Mouse (Mus musculus): ENCODE measurements around the gene Cebpg.

DNA sequence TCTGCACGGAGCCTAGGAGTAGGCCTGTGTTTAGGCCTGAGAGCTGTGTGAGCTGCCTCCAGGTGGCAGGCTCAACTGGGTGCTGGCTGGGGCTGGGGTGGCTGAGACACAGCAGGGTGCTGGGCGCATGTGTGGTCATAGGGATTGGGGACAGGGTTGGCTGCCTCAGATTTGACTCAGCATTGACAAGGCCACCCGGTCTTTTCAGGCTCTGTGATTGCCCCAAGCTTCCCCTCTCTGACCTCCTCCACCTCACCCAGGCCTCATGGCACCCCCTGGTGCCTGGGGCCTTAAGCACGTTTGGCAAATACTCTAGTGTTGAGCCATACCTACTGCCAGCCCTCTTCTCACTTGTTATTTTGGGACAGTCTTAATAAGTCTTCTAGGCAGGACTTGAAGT lies 33.1 kb downstream of the Cebpg start:
- TF ChIP-seq CTCF (IDR thresholded peaks at IDR 0.05) (no peak), EP300 (IDR thresholded peaks at IDR 0.05; ENCODE audit: insufficient read depth, low read depth, low read length) (no peak)
